In the genomic region with DNA sequence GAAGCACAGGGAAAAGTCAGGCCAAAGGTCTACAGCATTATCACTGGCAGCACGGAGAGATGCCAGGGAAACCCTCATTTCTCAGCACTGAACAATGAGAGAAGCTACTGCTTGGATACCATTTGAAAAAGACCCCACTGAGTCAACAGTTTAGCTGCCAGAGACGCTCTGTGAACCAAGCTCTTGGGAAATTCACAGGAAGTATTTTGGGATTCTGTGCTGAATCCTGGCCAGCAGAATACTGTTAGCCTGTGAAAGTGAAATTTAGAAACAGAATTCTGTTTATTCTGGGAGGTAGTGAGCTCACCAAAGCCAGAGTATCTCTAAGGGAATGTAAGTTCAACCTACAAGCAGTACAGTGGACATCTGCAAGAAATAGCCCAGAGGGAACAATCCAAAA, we compare ENCODE assay signal across 18 mouse cellular contexts.
DNase-seq lines count a peak whose midpoint lies in the region; ATAC-seq and TF ChIP-seq lines count a peak whose summit lies in the region.
"Had no signal": no experiment of that assay in that cellular context is flagged by ENCODE, and none has a peak within 500 bp of the region (broad histone marks: within the 10 kb centered on the region; RNA-seq: fewer than 3 reads in every experiment).

No protein-coding gene starts in this region.

- WGBS in hindbrain, postnatal 0 days, result 39% methylated on average over 2 of the region's 2 CpGs
- WGBS in hindbrain, embryonic 12.5 days, result 45% methylated on average over 2 of the region's 2 CpGs
- WGBS in stomach, postnatal 0 days, result 59% methylated on average over 2 of the region's 2 CpGs

- H3K9me3 ChIP-seq in hindbrain, postnatal 0 days (ENCODE audit: low read length), result no peaks in the 10 kb centered on the region
- H3K9me3 ChIP-seq in hindbrain, embryonic 12.5 days (replicated peaks), result no peaks in the 10 kb centered on the region
- H3K9me3 ChIP-seq in stomach, postnatal 0 days (ENCODE audit: control insufficient read depth, low read length), result no peaks in the 10 kb centered on the region
- H3K9me3 ChIP-seq: forebrain, embryonic 12.5 days; heart, embryonic 15.5 days; hindbrain, embryonic 15.5 days; midbrain, embryonic 10.5 days had no signal

- no peak for TF ChIP-seq CTCF in hindbrain, postnatal 0 days (IDR thresholded peaks at IDR 0.05; ENCODE audit: low read depth)
- TF ChIP-seq CTCF in stomach, postnatal 0 days (IDR thresholded peaks at IDR 0.05; ENCODE audit: low read depth), result no peak

- intact Hi-C loops in left cerebral cortex, postnatal 10 days (cut with DNase I), result no loop called here

- peak; percentile 37 for DNase-seq in hindbrain, postnatal 0 days (ENCODE audit: low spot score)
- peak; percentile 8 to 10 for DNase-seq in frontal cortex, postnatal 14 days (ENCODE audit: low spot score in 2 of 2)
- peak; percentile 13 to 59 for DNase-seq in left cerebral cortex, postnatal 10 days (ENCODE audit: extremely low spot score in 1 of 2, low spot score in 2 of 2)
- peak; percentile 2 for DNase-seq in right cerebral cortex, postnatal 4 days
- DNase-seq in stomach, postnatal 0 days (ENCODE audit: low spot score), result no peak
- no peak for DNase-seq in B cell, adult 2 months
- DNase-seq: gastrocnemius, postnatal 25 days; kidney, adult 8-10 months; lung, postnatal 14 days; thymus, adult 2 months had no signal

- no peaks in the 10 kb centered on the region for H3K36me3 ChIP-seq in hindbrain, postnatal 0 days (ENCODE audit: insufficient read depth, low read length)
- H3K36me3 ChIP-seq in hindbrain, embryonic 12.5 days, result no peaks in the 10 kb centered on the region
- no peaks in the 10 kb centered on the region for H3K36me3 ChIP-seq in stomach, postnatal 0 days (ENCODE audit: control insufficient read depth, insufficient read depth, low read length)
- H3K36me3 ChIP-seq: forebrain, embryonic 12.5 days; heart, embryonic 15.5 days; hindbrain, embryonic 15.5 days; midbrain, embryonic 10.5 days had no signal

- ATAC-seq in hindbrain, postnatal 0 days, result no peak
- no peak for ATAC-seq in hindbrain, embryonic 12.5 days (ENCODE audit: low FRiP score)
- no peak for ATAC-seq in stomach, postnatal 0 days (ENCODE audit: low FRiP score, low TSS enrichment)
- ATAC-seq: activated CD4-positive, CD25-positive, alpha-beta regulatory T cell, adult 4 months had no signal

- H3K27me3 ChIP-seq in hindbrain, postnatal 0 days (ENCODE audit: insufficient read depth, low read length), result no peaks in the 10 kb centered on the region
- H3K27me3 ChIP-seq in hindbrain, embryonic 12.5 days, result no peaks in the 10 kb centered on the region
- no peaks in the 10 kb centered on the region for H3K27me3 ChIP-seq in stomach, postnatal 0 days (ENCODE audit: control insufficient read depth, insufficient read depth, low read length)
- H3K27me3 ChIP-seq: CH12.LX; forebrain, embryonic 12.5 days; heart, embryonic 15.5 days; hindbrain, embryonic 15.5 days had no signal

- TF ChIP-seq EP300 in stomach, postnatal 0 days (optimal IDR thresholded peaks at IDR 0.05), result no peak

- H3K27ac ChIP-seq in hindbrain, postnatal 0 days, result no peak overlapping the region
- no peak overlapping the region for H3K27ac ChIP-seq in hindbrain, embryonic 12.5 days
- no peak overlapping the region for H3K27ac ChIP-seq in stomach, postnatal 0 days (replicated peaks)
- H3K27ac ChIP-seq: forebrain, embryonic 12.5 days; heart, embryonic 15.5 days; hindbrain, embryonic 15.5 days; liver, embryonic 14.5 days; midbrain, embryonic 10.5 days had no signal

- no peak overlapping the region for H3K4me3 ChIP-seq in hindbrain, postnatal 0 days (ENCODE audit: low read length)
- no peak overlapping the region for H3K4me3 ChIP-seq in hindbrain, embryonic 12.5 days
- no peak overlapping the region for H3K4me3 ChIP-seq in stomach, postnatal 0 days (ENCODE audit: low read depth, low read length)
- H3K4me3 ChIP-seq: forebrain, embryonic 12.5 days; heart, embryonic 15.5 days; hindbrain, embryonic 15.5 days; midbrain, embryonic 10.5 days had no signal

- H3K4me2 ChIP-seq in hindbrain, postnatal 0 days (ENCODE audit: low read depth, low read length), result no peak overlapping the region
- H3K4me2 ChIP-seq in hindbrain, embryonic 12.5 days (replicated peaks), result no peak overlapping the region
- H3K4me2 ChIP-seq in stomach, postnatal 0 days (replicated peaks; ENCODE audit: low read depth), result no peak overlapping the region
- H3K4me2 ChIP-seq: forebrain, embryonic 12.5 days; heart, embryonic 15.5 days; hindbrain, embryonic 15.5 days had no signal

- H3K9ac ChIP-seq in hindbrain, postnatal 0 days (replicated peaks; ENCODE audit: low read length), result no peak overlapping the region
- H3K9ac ChIP-seq in hindbrain, embryonic 12.5 days, result no peak overlapping the region
- no peak overlapping the region for H3K9ac ChIP-seq in stomach, postnatal 0 days (ENCODE audit: low read length)
- H3K9ac ChIP-seq: forebrain, embryonic 12.5 days; heart, embryonic 15.5 days; hindbrain, embryonic 15.5 days; liver, embryonic 14.5 days had no signal

- H3K4me1 ChIP-seq in hindbrain, postnatal 0 days (ENCODE audit: insufficient read depth, low read length), result no peaks in the 10 kb centered on the region
- H3K4me1 ChIP-seq in hindbrain, embryonic 12.5 days, result no peaks in the 10 kb centered on the region
- no peaks in the 10 kb centered on the region for H3K4me1 ChIP-seq in stomach, postnatal 0 days (replicated peaks; ENCODE audit: control insufficient read depth, insufficient read depth)
- H3K4me1 ChIP-seq: forebrain, embryonic 12.5 days; heart, embryonic 15.5 days; hindbrain, embryonic 15.5 days; midbrain, embryonic 10.5 days had no signal

Comparison
In these comparisons a context has a peak if more than half of its experiments do, and no peak if none do; other contexts are left out.
1. DNase-seq: peak in hindbrain, postnatal 0 days (single experiment), frontal cortex, postnatal 14 days (2 of 2), left cerebral cortex, postnatal 10 days (2 of 2) and right cerebral cortex, postnatal 4 days (single experiment); none in stomach, postnatal 0 days (single experiment) and B cell, adult 2 months (0 of 2).